Mouse (Mus musculus) MEL-GATA-1-ER (cell line): ENCODE results near the gene Zfp445.

Experiments used
- DNase-seq: peaks from one replicate; pipeline ENCODE4 v3.0.0-alpha.2; 2012; ENCODE audit warnings: low read depth; ENCODE audit errors: extremely low read depth

Zfp445 gene

DNA sequence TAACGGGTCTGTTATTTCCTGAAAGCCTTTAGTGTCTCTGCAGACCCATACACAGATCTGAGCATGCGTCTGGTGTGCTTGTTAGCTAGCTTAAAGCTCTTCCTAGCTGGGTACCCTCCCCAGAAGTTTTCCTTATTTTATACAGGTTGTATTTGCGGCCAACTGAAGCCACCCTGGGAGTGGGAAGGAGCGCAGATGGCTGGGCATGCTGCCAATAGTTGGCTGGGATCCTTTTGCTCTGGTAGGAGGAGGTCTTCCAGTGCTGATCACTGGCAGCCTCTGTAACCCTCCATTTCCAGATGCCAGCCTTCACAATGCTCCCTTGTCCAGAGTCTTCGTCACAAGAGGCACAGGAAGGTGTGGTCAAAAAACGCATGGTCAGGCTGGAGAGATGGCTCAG lies 29.0 kb downstream of the Zfp445 start:
- no peak for DNase-seq

DNA sequence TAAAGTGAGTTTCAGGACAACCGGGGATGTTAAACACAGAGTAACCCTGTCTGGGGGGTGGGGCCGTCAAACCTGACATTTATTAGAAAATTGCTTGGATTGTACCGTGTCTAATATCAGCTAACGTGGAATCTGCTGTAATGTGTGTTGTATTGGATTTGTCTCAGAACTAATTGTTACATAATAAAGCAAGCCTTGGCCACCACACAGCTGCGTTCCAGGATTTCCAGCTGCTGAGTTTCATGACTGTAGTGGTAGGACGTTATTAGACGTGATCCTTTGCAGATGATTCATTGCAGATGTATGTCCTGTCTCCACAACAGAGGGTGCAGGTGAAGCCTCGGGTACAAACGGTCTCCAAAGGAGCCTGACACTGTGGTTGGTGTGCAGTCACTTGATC lies 29.7 kb downstream of the Zfp445 start:
- no peak for DNase-seq

DNA sequence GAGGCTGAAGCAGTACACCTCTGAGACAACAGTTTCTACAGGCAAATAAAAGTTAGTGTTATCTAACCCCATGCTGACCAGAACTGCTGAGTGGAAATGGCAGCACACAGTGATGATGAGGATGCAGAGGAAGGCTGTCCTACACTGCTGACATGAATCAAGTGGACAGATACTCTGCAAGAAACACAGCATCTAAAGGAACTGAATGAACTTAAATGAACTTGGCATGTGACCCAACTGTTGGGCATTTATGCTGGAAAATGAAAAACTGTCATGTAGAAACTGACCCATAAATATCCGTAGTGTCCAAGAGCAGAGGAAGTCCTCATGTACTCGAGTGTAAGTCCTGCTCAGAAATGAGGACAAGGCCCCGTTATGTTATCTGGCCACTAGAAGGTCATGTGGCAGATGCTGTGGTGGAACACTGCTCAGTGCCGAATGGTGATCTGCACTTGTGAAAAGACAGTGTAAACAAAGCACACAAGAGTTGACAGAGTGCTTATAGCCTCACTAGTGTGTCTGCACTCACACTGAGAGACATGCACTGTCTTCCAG lies 35.9 kb downstream of the Zfp445 start:
- no peak for DNase-seq

DNA sequence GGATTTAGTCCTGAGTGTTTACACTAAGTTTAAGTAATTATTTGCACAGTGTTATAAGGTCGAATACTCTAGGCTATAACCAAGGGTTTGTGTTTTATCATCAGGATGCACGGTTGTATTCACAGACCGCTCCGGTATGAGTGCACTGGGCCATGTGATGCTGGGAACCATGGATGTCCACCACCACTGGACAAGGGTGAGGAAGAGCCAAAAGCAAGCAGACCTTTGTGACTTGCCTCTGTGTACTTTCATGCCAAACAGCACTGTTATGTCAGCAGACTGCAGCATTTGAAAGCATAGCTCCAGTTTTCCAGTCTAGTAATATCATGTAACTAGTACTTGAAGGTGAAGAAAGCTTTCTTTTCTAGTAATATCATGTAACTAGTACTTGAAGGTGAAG lies 39.1 kb downstream of the Zfp445 start:
- no peak for DNase-seq

DNA sequence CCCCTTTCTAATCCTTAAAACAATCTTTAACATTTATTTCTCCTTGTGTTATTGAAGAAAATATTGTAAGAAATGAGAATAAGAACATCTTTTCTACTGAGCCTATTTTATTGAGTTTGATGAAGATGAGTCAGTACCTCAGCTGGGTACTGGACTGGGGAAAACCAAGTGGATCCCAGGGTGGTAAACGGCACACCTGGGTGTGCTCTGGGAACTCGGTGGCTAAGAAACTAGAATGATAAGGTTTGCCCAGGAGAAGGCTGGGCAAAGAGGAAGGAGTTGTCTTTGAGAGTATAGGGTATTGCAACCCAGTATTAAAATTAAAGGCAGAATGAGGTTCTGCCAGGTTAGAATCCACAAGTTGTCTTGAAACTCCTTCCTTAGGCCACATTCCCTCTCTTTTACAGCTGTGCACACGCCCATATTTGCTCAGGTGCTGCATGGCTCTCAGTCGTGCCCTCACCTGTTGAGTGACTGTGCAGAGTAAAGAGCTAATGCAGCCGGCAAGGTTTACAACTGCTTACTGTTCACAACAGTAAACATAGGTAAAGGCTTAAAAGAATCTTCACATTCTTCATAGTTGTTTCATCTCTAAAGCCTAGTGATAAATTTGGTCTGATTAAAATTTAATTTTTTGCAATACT lies 42.3 kb downstream of the Zfp445 start:
- no peak for DNase-seq

DNA sequence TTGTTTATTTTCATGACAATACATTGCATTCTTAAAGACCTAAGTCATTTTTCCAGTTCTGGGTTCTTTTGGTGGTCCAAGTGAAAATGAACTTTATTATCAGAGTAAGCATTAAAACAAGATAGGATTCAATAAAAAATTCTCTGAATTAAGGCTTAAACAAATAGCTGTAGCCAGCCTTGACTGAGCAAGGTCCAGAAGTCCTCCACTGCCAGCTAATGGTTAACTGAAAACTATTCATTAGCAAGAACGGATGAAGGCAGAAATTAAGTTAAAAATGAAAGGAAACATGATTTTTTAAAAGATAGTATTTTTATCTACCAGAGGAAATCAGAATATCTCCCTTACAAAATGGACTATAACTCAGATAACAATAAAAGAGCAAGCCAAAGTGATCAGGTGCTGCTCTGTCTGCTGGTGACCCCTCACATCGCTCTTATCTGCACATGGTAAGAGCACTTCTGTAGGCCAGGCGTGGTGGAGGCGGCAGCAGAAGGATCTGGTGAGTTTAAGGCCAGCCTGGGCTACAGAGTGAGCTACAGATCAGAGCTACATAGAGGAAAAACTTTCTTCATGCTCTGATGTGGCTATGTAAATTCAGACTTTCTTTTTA lies 50.5 kb downstream of the Zfp445 start:
- no peak for DNase-seq

DNA sequence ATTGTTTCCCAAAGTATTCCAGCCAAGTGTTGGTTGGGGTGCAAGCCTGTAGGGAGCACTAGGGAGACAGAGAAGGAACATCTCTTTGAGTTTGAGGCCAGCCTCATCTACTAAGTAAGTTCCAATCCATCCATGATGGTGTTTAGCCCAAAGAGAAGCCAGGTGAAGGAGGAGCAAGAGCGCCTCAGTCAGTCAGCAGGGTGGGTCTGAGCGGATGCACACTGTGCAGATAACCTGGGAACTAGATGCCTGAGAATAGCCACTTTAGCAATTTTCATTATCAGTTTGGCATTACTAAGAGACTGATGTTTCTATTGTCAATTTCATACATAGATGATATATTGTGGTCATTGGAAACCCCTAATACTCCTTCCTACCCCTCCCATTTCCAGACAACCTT lies 51.0 kb downstream of the Zfp445 start:
- no peak for DNase-seq

DNA sequence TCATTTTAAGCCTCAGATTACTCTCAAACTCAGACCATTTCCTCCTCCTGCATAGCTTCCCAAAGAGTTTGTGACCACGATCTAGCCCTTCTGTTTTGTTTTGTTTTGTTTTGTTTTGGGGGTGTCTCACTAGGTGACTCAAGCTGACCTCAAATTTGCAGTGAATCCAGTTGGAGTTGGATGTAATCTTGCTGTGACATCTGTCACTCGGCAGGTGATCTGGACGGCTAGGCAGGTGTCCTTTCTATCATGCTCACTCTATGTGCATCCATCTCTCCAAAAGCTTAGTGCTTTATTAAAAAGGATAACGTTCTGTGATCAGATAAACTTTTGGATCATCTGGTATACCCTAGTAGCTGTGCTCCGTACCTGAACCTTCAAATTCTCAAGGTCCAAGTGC lies 53.4 kb downstream of the Zfp445 start:
- DNase-seq, result no peak

DNA sequence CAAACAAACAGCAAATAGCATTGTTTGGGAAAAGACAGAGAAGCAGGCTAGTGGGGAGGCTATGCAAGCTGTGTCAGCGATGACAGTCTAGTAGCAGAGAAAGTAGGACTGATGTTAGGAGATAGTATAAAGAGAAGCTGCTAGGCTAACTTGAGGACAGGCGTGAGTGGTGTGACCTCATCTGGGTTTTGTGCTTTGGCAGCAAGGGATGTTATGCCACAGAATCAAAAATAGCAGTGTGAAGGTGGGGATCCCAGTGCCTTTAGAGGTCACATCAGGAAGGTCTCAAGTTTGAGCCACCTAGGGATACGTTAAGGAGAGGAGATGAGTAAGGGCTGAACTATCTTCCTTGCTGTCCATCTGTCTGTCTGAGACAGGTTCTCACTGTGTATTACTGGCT lies 55.6 kb downstream of the Zfp445 start:
- DNase-seq, result no peak

DNA sequence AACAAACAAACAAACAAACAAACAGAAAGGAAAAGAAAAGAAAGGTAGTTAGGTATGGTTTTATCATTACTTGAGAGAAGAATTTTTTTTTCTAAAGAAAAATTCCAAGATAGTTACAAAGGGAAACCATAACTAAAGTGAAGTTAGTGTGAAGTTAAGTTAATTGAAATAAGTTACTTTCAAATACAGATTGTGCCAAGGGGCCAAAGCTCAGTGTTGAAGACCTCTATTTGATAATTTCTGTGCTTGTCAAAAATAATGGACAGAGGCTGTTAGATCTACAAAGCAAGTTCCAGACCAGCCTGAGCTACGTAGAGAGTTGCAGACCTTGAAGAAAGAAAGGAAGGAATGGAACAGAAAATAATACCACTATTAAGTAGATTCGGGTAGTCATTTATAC lies 58.6 kb downstream of the Zfp445 start:
- DNase-seq, result no peak

DNA sequence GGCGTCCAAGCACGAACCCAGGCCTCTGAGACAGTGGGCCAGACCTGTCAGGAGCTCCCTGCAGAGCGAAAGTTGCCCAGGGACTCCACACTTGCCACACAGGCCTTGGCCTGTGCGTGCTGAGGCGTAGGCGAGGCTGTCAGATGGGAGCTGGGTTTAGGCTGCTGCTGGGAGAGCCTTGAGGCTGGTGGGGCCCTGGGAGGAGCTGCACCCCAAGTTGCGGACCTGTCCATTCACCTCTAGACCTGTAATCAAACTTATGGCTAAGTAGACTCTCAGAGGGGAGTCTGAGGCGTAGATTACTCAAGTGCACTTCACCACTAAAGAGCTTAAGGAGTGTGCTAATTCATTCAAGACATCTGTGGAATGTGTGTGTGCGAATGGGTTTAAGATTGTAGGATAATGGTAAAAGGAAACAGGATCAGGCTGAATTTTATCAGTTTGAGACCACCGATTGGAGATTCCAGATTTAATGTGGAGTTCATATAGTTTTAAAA lies 59.9 kb downstream of the Zfp445 start:
- no peak for DNase-seq

DNA sequence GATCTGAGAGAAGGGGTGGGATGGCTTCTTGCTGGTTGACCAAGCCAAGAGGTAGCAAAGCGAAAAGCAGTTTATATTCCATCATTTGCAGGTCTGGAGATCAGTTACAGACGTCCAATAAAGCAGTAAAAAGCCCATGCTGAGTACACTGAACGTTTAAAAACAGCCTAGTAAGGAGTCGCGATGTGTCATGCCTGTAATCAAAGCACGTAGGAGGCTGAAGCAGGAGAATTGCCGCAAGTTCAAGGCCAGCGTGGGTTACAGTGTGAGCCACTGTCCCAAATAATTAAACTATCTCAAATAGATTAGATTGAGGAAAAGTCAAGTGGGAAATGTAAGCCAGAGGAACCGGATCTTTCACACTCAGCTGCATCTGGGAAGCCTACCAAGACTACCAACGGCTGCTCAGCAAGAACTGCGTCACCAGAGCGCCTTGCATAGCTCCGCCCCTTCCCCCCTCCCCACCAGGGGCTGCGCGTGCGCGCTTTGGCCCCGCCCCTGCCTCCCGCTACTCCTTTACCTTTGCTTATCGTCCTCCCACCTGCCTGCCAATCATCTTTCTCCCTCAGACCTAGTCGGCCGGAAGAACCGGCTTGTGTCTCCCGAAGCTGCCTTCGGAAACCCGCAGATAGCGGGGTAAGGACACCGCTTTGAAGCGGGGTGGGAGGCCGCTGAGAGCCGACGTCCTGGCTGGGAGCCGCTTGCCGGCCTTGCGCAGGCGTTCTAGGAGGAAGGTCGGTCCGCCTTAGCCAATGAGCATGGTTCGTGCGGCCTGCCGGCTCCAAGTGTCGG lies 60.6 kb downstream of the Zfp445 start, which contains the start of gene Tcaim:
TSS of gene Tcaim (plus strand) at position 487 of the 792 bp plus-strand sequence.
- peak; percentile 89 for DNase-seq
